Mouse (Mus musculus) G1E (cell line): ENCODE measurements around the gene Bid. TPM values are rescaled to one million over a fixed set of nuclear protein-coding genes. Genes with fewer than 3 reads are reported as not detected.

Source experiments
- ATAC-seq: 2 replicates; pipeline ENCODE4 v1.8.0; 2016; ENCODE audit warnings: mild to moderate bottlenecking; ENCODE audit not compliant: insufficient number of reproducible peaks, poor library complexity, low FRiP score, severe bottlenecking; ENCODE audit errors: extremely low read depth
- DNase-seq: peaks from one replicate; pipeline ENCODE4 v3.0.0; 2012; ENCODE audit warnings: low spot score
- H3K27me3 ChIP-seq: 2 replicates; pipeline ENCODE4 v1.6.1; 2012; ENCODE audit warnings: mild to moderate bottlenecking, low read length, inconsistent platforms; ENCODE audit not compliant: insufficient read depth
- H3K36me3 ChIP-seq: replicated peaks from 2 replicates; pipeline ENCODE3; 2012; ENCODE audit warnings: mild to moderate bottlenecking, inconsistent platforms
- H3K4me1 ChIP-seq: 2 replicates; pipeline ENCODE4 v1.6.1; 2012; ENCODE audit warnings: low read depth, low read length, inconsistent platforms, mixed read lengths; ENCODE audit not compliant: insufficient read depth
- H3K4me3 ChIP-seq: 2 replicates; pipeline ENCODE4 v1.5.1; 2012; ENCODE audit warnings: low read depth, mild to moderate bottlenecking, inconsistent platforms, low read length, moderate library complexity, mixed read lengths
- H3K9me3 ChIP-seq: replicated peaks from 2 replicates; pipeline ENCODE4 v1.6.1; 2012; ENCODE audit warnings: inconsistent platforms
- CTCF ChIP-seq: IDR thresholded peaks from 2 replicates; pipeline ENCODE4 v1.5.1; 2012; ENCODE audit warnings: low read depth, low read length, inconsistent platforms, mixed read lengths
- GATA1 ChIP-seq: IDR thresholded peaks from 2 replicates; pipeline ENCODE4 v1.6.1; 2012; ENCODE audit warnings: borderline replicate concordance, low read length, inconsistent platforms, mixed read lengths
- GATA2 ChIP-seq: IDR thresholded peaks from 2 replicates; pipeline ENCODE4 v1.6.1; 2012; ENCODE audit warnings: low read depth, low read length, inconsistent platforms, borderline replicate concordance
- POLR2AphosphoS5 ChIP-seq: IDR thresholded peaks from 2 replicates; pipeline ENCODE4 v1.6.1; 2012; ENCODE audit warnings: low read depth, low read length, inconsistent platforms; ENCODE audit not compliant: insufficient replicate concordance
- TAL1 ChIP-seq: conservative IDR thresholded peaks from 2 replicates; pipeline ENCODE4 v1.6.1; 2012; ENCODE audit warnings: low read depth, low read length, inconsistent platforms, mixed read lengths
- polyA plus RNA-seq: library from polyadenylated mRNA; stranded (reverse); fragments of >175 nt; gene quantifications from 2 replicates; pipeline ENCODE4 v1.2.3, GENCODE M21; 2012
- total RNA-seq, 2 experiments: library from RNA; stranded (forward) in 1 of 2; stranded (reverse) in 1 of 2; fragments of 200-1000 nt in 1 of 2; fragments of >200 nt in 1 of 2; fragmentation: Nextera tagmentation in 1 of 2; gene quantifications; 2 replicates each; pipeline ENCODE4 v1.2.3; 2014 to 2017

Bid gene
- total and polyA plus RNA-seq, 3 experiments: 34.1 to 64.3 (median 42.8) TPM

DNA sequence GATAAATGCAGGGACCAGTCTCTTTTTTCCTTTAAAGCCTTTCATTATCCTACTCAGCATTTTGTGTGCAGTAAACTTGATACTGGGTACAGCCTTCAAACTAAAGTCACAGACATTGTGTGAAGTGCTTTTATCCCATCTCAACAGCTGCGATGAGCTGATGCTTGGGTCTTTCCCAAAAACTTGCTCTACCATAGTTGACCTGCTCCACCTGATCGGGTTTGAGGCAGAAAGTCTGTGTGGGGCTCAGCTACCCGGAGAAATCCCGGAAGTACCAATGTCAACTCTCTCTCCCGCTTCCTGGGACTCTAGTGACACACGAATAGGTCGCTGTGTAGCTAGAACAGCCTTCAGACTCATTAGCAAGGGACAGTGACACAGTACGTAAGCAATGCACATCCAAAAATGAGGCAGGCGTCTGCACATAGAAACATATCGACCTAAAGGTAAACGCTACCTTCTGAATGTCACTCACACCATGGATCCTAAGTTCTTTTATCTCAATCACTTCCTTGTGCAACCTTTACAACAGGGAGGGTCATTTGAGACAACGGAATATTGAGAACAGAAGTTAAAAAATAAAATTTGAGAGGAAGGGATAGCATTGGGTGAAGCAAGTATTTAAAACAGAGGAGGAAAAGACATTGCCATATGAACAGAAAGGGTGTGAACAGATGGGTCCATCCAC is 22.3 kb upstream of the Bid start:
- Histone ChIP-seq H3K4me1 (peaks cover 28% of the 10 kb centered on the region), H3K27me3 (no peaks in the 10 kb centered on the region), H3K9me3 (no peaks in the 10 kb centered on the region), H3K36me3 (peaks cover 92% of the 10 kb centered on the region), H3K4me3 (no peak overlapping the region)
- DNase-seq (no peak), ATAC-seq (no peak)
- TF ChIP-seq CTCF: no peak
- TF ChIP-seq TAL1: no peak
- TF ChIP-seq GATA1: no peak
- no peak for TF ChIP-seq POLR2AphosphoS5
- TF ChIP-seq GATA2: no peak

DNA sequence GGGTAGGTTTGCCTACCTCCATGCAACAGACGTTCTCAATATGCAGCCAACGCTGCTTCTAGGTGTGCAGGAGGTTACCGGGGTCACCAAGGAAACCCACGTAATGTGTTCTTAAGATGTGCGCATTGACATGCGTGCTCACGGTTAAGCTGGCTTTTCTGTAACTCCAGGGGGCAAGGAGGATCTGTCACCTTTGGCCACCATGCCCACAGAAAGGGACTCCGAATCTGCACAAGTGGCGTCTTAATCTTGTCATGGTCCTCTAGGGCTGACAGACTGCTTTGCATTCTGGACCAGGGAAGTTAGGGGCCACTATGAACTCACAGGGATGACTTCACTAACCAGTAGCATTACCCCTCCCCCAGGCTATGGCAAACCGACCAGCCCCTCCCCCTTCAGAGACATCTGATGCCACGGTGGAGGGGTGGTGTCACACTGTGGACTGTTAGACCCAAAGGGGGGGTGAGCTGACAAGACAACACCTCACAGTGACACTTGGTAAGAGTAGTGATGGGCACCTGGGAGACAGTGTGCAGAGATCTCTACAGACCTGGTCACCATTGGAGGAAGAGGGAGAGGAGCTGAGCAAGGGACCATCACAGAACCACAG is 21.5 kb upstream of the Bid start:
- ATAC-seq (no peak), DNase-seq (no peak)
- H3K4me3 ChIP-seq: no peak overlapping the region
- peaks cover 22% of the 10 kb centered on the region for H3K4me1 ChIP-seq
- no peaks in the 10 kb centered on the region for H3K9me3 ChIP-seq
- TF ChIP-seq GATA1: no peak
- TF ChIP-seq TAL1: no peak
- no peaks in the 10 kb centered on the region for H3K27me3 ChIP-seq
- peaks cover 92% of the 10 kb centered on the region for H3K36me3 ChIP-seq

DNA sequence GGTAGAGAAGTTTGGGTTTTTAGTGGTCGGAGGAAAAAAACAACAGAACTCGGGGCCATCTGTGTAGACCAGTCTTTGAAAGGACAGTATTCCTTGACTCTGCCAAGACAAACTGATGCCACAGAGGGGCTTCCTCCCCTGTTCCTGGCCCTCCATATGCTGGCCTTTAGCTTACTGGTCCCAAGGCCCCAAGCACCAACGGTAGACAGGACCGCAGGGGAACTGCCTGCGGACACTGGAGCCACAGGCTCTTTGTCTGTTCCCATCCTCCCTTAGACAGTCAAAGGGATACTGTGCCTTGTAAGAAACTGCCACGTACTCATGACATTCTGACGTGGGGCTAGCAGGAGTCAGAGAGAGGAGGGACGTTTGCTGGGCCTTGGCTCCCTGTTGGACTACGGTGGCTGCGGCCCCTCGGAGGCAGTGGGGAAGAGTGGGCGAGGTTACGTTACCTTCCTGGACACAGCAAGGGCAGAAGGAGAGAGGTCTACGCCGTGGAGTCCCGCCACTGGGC is 20.5 kb upstream of the Bid start:
- peaks cover 22% of the 10 kb centered on the region for H3K4me1 ChIP-seq
- TF ChIP-seq TAL1: no peak
- no peak for TF ChIP-seq CTCF
- no peak for TF ChIP-seq GATA1
- TF ChIP-seq POLR2AphosphoS5: no peak
- TF ChIP-seq GATA2: no peak
- no peak for ATAC-seq
- H3K9me3 ChIP-seq: no peaks in the 10 kb centered on the region
- H3K4me3 ChIP-seq: no peak overlapping the region
- no peak for DNase-seq
- no peaks in the 10 kb centered on the region for H3K27me3 ChIP-seq
- H3K36me3 ChIP-seq: peaks cover 93% of the 10 kb centered on the region

DNA sequence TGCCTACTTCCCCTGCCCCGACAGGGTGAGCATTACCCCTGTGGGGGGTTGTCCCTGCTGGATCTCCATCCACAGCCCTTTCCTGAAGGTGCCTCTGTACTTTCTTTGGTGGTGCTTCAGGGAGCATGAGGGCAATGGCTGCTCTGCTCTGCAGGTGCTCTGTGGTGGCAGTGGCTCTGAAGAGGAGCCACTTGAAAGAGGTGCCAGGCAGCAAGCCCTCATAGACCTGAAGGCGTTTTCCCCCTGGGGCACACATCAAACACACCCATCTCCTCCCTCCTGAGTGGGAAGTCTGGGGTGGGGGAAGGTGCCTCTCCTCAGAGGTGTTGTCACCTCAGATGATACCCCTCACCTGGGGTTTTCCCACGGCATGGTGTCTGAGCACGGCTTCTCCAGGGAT is 17.5 kb upstream of the Bid start:
- Histone ChIP-seq H3K27me3 (no peaks in the 10 kb centered on the region), H3K9me3 (no peaks in the 10 kb centered on the region), H3K36me3 (peaks cover 92% of the 10 kb centered on the region), H3K4me3 (no peak overlapping the region), H3K4me1 (peaks cover 40% of the 10 kb centered on the region)
- no peak for ATAC-seq
- TF ChIP-seq POLR2AphosphoS5: no peak
- no peak for TF ChIP-seq TAL1
- no peak for TF ChIP-seq GATA1
- TF ChIP-seq CTCF: no peak
- TF ChIP-seq GATA2: no peak
- no peak for DNase-seq

DNA sequence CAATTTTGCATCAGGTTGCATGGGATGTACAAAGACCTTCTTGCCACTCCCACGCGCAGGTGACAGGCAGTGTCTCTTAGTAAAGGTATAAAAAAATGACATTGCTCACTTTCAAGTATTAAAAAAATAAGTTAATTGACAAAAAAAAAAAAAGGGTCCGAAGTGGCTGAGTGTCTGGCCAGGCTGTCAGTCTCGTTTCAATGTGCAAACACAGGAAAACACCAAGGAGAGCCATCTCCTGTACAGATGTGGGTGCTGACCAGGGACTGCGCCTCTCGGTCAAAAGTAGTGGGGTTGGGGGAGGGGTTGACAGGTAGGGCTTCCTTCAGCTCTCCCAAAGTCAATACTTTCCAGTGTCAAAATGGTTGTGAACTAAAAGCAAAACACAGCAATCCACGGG is 17.0 kb upstream of the Bid start:
- DNase-seq (no peak), ATAC-seq (no peak)
- TF ChIP-seq GATA2 (no peak), TAL1 (no peak), GATA1 (no peak), CTCF (no peak), POLR2AphosphoS5 (no peak)
- peaks cover 93% of the 10 kb centered on the region for H3K36me3 ChIP-seq
- H3K4me3 ChIP-seq: no peak overlapping the region
- no peaks in the 10 kb centered on the region for H3K9me3 ChIP-seq
- H3K27me3 ChIP-seq: no peaks in the 10 kb centered on the region
- H3K4me1 ChIP-seq: peaks cover 37% of the 10 kb centered on the region

DNA sequence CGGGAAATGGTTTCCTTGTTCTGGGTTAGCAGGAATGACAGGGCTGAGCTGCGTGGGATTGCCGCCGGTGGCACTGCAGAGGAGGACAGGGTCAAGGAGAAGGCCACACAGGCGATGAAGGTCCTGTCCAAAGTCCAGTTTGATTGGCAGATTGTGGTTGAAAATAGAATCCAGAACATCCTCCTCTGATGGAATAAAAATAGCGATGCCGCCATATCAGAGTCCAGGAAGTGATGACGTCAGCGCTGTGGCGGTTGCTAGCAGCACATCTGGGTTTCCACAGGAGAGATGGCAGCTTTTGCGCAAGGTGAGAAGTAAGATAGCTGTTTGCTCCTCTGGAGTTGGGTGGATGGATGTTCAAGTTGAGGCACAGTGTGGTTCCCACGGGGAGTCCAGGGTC is 15.9 kb upstream of the Bid start:
- ATAC-seq (no peak), DNase-seq (no peak)
- TF ChIP-seq TAL1 (no peak), POLR2AphosphoS5 (no peak)
- peaks cover 86% of the 10 kb centered on the region for H3K36me3 ChIP-seq
- no peaks in the 10 kb centered on the region for H3K9me3 ChIP-seq
- H3K4me3 ChIP-seq: no peak overlapping the region
- no peaks in the 10 kb centered on the region for H3K27me3 ChIP-seq
- H3K4me1 ChIP-seq: peaks cover 28% of the 10 kb centered on the region
